Mouse (Mus musculus): ENCODE measurements at regions not wholly inside any gene's neighbourhood (a gene's known extent, or its start where the extent isn't known, plus 50 kb on each side); places are given as distances from the start of the nearest gene placed in this dataset.
"Not testable (repeated sequence)": the region's sequence is repeated elsewhere in the genome, so short reads cannot be mapped to it uniquely, and the experiment has no call there.

DNA sequence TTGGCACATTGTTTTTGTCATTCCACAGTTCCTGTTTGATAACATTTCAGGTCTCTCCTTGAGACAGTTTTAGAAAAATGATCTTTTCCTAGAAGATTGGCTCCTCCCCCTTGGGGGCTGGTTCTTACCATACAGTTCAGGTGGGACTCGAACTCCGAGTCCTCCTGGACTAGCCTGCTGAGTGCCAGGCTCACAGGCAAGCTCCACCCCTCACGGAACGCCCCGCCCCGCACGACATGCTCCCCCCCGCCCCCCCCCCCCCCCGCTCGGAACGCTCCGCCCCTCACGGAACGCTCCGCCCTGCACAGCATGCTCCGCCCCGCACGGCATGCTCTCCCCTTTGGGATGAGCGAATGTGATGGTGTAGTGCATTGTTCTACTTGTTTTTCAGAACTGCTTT, 65.9 kb upstream of the Inpp5a start:
- TF ChIP-seq CTCF (IDR thresholded peaks at IDR 0.05; ENCODE audit: borderline replicate concordance, insufficient read depth, low read length) (no peak), POLR2A (IDR thresholded peaks at IDR 0.05; ENCODE audit: low read depth, low read length) (no peak)
- Histone ChIP-seq H3K27ac (ENCODE audit: insufficient read depth, low read length) (no peak overlapping the region), H3K4me1 (ENCODE audit: control insufficient read depth, insufficient read depth, low read length) (peaks cover 4% of the 10 kb centered on the region; the same call in 1 of the 2 replicates), H3K4me3 (ENCODE audit: insufficient read depth, low read length) (no peak overlapping the region)

DNA sequence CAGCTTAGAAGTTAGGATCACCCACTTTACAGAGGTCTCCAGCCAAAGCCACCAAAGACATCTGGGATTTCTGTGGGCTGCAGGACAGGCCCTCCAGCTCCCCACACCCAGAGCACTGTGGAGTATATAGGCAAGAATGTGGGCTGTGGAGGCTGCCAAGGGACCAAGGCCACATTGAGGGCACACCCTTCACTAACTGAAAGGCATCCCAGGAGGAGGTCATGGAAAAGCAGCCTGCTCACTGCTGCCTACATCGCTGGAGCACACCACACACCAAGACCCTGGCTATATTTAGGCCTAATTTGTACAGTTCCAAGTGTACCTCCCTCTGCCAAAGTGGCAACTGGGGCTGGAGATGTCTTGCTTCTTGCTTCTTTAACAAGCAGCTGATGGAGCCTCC, 61.9 kb upstream of the Inpp5a start:
- Histone ChIP-seq H3K4me3 (ENCODE audit: insufficient read depth, low read length) (no peak overlapping the region), H3K27ac (ENCODE audit: insufficient read depth, low read length) (0 out of 2 replicates have a peak overlapping the region, but pooled peaks have one; percentile 7), H3K4me1 (ENCODE audit: control insufficient read depth, insufficient read depth, low read length) (peaks cover 8% of the 10 kb centered on the region; the same call in 1 of the 2 replicates)
- no peak for TF ChIP-seq POLR2A (IDR thresholded peaks at IDR 0.05; ENCODE audit: low read depth, low read length)
- no peak for TF ChIP-seq CTCF (IDR thresholded peaks at IDR 0.05; ENCODE audit: borderline replicate concordance, insufficient read depth, low read length)

- Histone ChIP-seq H3K27ac (ENCODE audit: insufficient read depth, low read length) (no peak overlapping the region), H3K4me3 (ENCODE audit: insufficient read depth, low read length) (no peak overlapping the region), H3K4me1 (ENCODE audit: control insufficient read depth, insufficient read depth, low read length) (peaks cover 5% of the 10 kb centered on the region; the same call in 1 of the 2 replicates)
- no peak for TF ChIP-seq CTCF (IDR thresholded peaks at IDR 0.05; ENCODE audit: borderline replicate concordance, insufficient read depth, low read length)
- TF ChIP-seq POLR2A (IDR thresholded peaks at IDR 0.05; ENCODE audit: low read depth, low read length), result no peak
Observed at GRCm38 (mm10) chr7:139332791-139333190, 56.1 kb upstream of the Inpp5a start.

- not testable (repeated sequence) for H3K4me1 ChIP-seq (ENCODE audit: control insufficient read depth, insufficient read depth, low read length); H3K4me3 ChIP-seq (ENCODE audit: insufficient read depth, low read length); H3K27ac ChIP-seq (ENCODE audit: insufficient read depth, low read length)
Observed at GRCm38 (mm10) chr7:139337998-139338397, 50.9 kb upstream of the Inpp5a start.
